Mouse (Mus musculus): ENCODE results near the gene Dnm2.
"Not testable (repeated sequence)": the region's sequence is repeated elsewhere in the genome, so short reads cannot be mapped to it uniquely, and the experiment has no call there.

Gene Dnm2

DNA sequence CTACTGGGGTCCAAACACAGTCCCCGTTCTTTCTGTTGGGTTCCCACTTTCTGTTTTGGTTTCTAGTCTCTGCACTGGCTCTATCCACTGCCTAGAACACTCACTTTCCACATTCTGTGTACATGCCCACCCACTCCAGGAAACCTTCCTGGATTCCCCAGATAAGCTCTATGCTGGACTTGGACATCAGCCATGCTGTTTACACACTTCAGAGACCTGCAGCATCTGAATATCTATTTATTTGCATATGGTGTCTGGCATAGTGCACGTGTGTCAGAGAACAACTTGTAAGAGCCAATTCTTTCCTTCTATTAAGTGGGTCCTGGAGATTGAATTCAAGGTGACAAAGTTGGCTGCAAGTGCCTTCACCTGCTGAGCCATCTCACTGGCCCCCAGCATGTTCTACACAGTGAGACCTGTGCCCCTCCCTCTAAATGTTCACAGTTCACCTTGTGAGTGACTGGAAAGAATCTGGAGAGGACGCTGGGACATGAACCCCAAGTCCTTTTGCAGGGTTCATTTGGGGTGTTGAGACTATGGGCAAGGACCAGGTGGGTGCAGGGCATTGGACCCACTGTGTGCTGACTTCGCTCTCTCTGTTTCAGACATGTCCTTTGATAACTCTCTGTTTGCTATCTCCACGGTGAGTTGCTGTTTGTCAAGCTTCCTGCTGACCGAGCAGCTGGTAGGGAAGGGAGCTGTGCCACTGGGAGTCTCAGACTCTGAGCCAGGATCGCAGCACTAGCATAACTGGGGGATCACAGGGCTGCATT is 115.5 kb downstream of the Dnm2 start:
- no peak for TF ChIP-seq POU5F1 (IDR thresholded peaks at IDR 0.05; ENCODE audit: borderline replicate concordance, low read length)
- TF ChIP-seq NANOG (IDR thresholded peaks at IDR 0.05; ENCODE audit: borderline replicate concordance, low read length): no peak
- TF ChIP-seq CTCF (conservative IDR thresholded peaks at IDR 0.05; ENCODE audit: low read length): no peak
- Histone ChIP-seq H3K4me3 (replicated peaks; ENCODE audit: low read length) (no peak overlapping the region), H3K36me3 (ENCODE audit: insufficient read depth, low read length) (no peaks in the 10 kb centered on the region), H3K9me3 (ENCODE audit: low read length) (no peaks in the 10 kb centered on the region), H3K27me3 (ENCODE audit: insufficient read depth, low read length) (no peaks in the 10 kb centered on the region), H3K4me1 (replicated peaks; ENCODE audit: low read depth, low read length) (peaks cover 34% of the 10 kb centered on the region)

DNA sequence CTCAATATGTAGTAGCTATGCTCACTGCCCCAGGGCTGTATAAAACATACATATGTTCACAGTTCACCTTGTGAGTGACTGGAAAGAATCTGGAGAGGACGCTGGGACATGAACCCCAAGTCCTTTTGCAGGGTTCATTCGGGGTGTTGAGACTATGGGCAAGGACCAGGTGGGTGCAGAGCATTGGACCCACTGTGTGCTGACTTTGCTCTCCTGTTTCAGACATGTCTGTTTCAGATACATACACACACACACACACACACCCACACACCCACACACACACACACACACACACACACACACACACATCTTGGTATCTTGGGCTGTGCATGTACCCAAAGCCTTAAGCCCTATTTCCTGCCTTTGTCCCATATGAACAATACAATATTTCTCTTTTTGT is 117.3 kb downstream of the Dnm2 start:
- H3K27me3 ChIP-seq (ENCODE audit: insufficient read depth, low read length); H3K36me3 ChIP-seq (ENCODE audit: insufficient read depth, low read length); H3K9me3 ChIP-seq (ENCODE audit: low read length); H3K4me3 ChIP-seq (replicated peaks; ENCODE audit: low read length): not testable (repeated sequence)
- peaks cover 27% of the 10 kb centered on the region for H3K4me1 ChIP-seq (replicated peaks; ENCODE audit: low read depth, low read length)

DNA sequence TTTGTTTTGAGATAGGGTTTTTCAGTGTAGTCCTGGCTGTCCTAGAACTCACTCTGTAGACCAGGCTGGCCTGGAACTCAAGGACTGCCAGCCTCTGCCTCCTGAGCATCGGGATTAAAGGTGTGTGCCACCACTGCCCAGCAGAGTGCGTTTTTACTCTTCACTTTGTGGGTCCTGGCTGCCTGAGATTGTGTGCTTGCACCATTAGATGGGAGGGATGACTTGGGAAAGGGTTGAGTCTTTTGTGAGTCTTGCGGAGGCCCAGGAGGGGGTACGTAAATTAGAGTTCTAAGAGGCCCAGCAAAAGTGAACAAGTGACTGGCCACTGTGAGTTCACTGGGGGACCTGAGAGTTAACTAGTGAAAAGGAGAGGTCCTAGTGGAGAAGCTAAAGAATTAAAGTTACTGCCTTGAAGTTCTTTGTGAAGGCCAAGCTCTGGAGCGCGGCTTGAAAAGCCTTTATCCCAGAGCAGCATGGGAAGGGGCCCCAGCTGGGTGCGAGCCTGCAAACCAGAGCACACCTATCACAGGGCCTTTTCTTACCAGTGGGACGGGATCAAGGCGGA is 120.7 kb downstream of the Dnm2 start:
- peaks cover 22% of the 10 kb centered on the region for H3K36me3 ChIP-seq (ENCODE audit: insufficient read depth, low read length)
- TF ChIP-seq NANOG (IDR thresholded peaks at IDR 0.05; ENCODE audit: borderline replicate concordance, low read length) (no peak), CTCF (conservative IDR thresholded peaks at IDR 0.05; ENCODE audit: low read length) (no peak), POU5F1 (IDR thresholded peaks at IDR 0.05; ENCODE audit: borderline replicate concordance, low read length) (no peak)
- peaks cover 43% of the 10 kb centered on the region for H3K4me1 ChIP-seq (replicated peaks; ENCODE audit: low read depth, low read length)
- H3K9me3 ChIP-seq (ENCODE audit: low read length): no peaks in the 10 kb centered on the region
- peak overlapping the region; percentile 93 for H3K4me3 ChIP-seq (replicated peaks; ENCODE audit: low read length)
- H3K27me3 ChIP-seq (ENCODE audit: insufficient read depth, low read length): no peaks in the 10 kb centered on the region

DNA sequence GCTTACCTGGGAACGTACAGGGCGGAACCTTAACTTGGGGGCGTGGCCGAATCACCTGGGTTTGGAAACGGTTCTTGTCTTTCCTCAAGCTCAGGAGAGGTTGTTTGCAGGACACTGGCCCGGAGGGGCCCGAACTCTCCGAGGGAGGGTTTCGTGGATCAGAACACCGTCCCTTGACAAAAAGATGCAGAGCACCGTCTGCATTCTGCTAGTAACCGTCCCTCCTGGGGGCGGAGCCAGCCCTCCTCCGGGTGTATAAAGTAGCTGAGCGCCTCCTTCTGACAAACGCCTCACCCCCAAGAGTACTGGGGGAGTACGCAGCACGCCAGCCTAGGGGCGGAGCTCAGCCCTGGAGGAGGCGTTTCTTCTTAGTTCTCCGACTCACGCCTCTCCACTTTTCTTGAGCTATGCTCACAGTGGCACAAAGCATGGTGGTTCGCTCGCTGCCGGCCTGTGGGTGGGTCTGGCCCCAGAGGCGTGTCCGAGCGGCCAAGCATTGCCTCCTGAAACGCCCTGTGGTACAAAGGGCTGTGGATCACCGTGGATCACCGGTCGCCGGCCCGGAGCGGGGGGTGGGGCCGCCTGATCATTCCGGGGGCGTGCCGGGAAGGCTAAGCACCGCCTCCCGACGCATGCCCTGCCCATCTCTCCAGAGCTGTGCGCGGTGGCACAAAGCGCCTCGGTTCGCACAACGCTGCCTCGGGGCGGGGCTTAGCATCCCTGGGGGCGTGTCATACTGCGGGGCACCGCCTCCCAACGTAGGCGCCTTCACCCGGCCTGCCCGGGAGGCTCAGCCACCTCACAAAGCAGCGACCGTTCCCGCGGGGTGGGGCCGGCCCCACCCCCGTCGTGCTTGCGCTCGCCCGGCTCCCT is 121.4 kb downstream of the Dnm2 start:
- H3K27me3 ChIP-seq (ENCODE audit: insufficient read depth, low read length): no peaks in the 10 kb centered on the region
- H3K9me3 ChIP-seq (ENCODE audit: low read length): no peaks in the 10 kb centered on the region
- H3K4me3 ChIP-seq (replicated peaks; ENCODE audit: low read length): peak overlapping the region; percentile 93
- TF ChIP-seq POU5F1 (IDR thresholded peaks at IDR 0.05; ENCODE audit: borderline replicate concordance, low read length) (no peak), CTCF (conservative IDR thresholded peaks at IDR 0.05; ENCODE audit: low read length) (no peak), NANOG (IDR thresholded peaks at IDR 0.05; ENCODE audit: borderline replicate concordance, low read length) (no peak)
- H3K36me3 ChIP-seq (ENCODE audit: insufficient read depth, low read length): peaks cover 29% of the 10 kb centered on the region
- H3K4me1 ChIP-seq (replicated peaks; ENCODE audit: low read depth, low read length): peaks cover 50% of the 10 kb centered on the region

DNA sequence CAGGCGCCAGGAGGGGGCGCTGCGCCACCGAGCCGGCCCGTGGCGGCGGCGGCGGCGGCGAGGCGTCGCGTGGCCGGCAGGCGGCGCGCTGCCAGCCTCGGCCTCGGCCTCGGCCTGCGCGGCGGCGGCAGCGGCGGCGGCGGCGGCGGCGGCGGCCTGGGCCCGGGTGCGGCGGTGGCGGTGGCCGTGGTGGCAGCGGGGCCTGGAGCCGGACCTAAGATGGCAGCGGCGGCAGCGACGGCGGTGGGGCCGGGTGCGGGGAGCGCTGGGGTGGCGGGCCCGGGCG is 122.0 kb downstream of the Dnm2 start, which contains the start of gene Carm1:
TSS of gene Carm1 (plus strand) at position 106 of the 286 bp plus-strand sequence.
- Histone ChIP-seq H3K4me3 (replicated peaks; ENCODE audit: low read length) (peak within 1 kb of the TSS; percentile 93), H3K27me3 (ENCODE audit: insufficient read depth, low read length) (no peaks in the 10 kb centered on the region), H3K4me1 (replicated peaks; ENCODE audit: low read depth, low read length) (peaks cover 56% of the 10 kb centered on the region), H3K36me3 (ENCODE audit: insufficient read depth, low read length) (peaks cover 35% of the 10 kb centered on the region), H3K9me3 (ENCODE audit: low read length) (no peaks in the 10 kb centered on the region)
- TF ChIP-seq NANOG (IDR thresholded peaks at IDR 0.05; ENCODE audit: borderline replicate concordance, low read length): no peak
- TF ChIP-seq POU5F1 (IDR thresholded peaks at IDR 0.05; ENCODE audit: borderline replicate concordance, low read length): no peak
- TF ChIP-seq CTCF (conservative IDR thresholded peaks at IDR 0.05; ENCODE audit: low read length): no peak

DNA sequence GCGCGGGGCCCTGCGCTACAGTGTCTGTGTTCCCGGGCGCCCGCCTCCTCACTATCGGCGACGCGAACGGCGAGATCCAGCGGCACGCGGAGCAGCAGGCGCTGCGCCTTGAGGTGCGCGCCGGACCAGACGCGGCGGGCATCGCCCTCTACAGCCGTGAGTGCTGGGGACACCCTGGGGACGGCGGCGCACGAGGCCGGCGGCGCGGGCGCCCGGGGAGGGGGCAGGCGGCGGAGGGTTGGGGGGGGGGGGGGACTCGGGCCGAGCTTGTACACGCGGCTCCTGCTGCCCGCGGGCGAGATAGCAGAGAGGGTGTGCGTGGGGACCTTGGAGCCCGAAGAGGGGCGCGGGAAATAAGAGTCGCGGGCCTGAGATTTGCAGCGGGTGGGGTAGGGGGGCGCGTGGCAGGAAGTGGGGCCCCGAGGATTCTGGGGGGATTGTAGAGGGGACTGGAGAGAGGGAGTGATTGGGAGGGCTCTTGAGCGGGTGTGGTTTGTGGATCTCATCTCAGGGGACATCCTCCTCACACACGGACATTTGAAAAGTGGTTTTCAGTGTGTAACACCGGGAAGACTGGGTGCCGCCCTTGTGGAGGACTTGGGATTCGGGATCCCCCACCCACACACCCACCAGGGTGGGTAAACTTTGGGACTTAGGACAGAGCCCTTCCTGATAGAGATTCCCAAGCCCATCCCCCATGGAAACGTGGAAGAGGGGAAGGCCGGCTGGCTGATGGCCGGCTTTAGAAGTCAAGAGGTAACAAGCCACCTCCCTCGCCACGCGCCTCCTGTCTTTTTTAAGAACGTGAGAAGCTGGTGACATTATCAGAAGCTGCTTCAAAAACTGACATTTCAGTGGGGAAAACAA is 122.6 kb downstream of the Dnm2 start:
- Histone ChIP-seq H3K27me3 (ENCODE audit: insufficient read depth, low read length) (no peaks in the 10 kb centered on the region), H3K9me3 (ENCODE audit: low read length) (no peaks in the 10 kb centered on the region), H3K4me1 (replicated peaks; ENCODE audit: low read depth, low read length) (peaks cover 62% of the 10 kb centered on the region), H3K4me3 (replicated peaks; ENCODE audit: low read length) (peak overlapping the region; percentile 88), H3K36me3 (ENCODE audit: insufficient read depth, low read length) (peaks cover 41% of the 10 kb centered on the region)
- no peak for TF ChIP-seq CTCF (conservative IDR thresholded peaks at IDR 0.05; ENCODE audit: low read length)
- no peak for TF ChIP-seq NANOG (IDR thresholded peaks at IDR 0.05; ENCODE audit: borderline replicate concordance, low read length)
- no peak for TF ChIP-seq POU5F1 (IDR thresholded peaks at IDR 0.05; ENCODE audit: borderline replicate concordance, low read length)

DNA sequence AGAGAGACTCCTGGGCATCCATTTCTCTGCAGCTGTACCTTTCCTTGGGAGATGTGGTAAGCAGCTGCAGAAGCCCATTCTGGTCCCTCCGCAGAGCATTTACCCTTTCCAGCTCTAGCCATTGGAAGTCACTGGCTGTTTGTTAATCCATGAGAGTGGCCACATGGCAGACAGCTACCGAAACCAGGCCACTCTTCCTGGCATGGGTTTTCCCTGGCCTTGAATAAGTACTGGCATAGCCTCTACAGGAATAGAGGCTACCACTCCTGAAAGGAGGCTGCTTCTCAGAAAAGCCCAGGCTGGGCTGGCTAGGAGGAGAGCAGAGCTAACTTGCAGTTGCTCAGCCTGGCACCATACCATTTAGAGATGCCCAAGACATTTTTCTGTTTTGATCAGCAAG is 126.3 kb downstream of the Dnm2 start:
- TF ChIP-seq CTCF (conservative IDR thresholded peaks at IDR 0.05; ENCODE audit: low read length) (no peak), POU5F1 (IDR thresholded peaks at IDR 0.05; ENCODE audit: borderline replicate concordance, low read length) (no peak), NANOG (IDR thresholded peaks at IDR 0.05; ENCODE audit: borderline replicate concordance, low read length) (no peak)
- H3K4me1 ChIP-seq (replicated peaks; ENCODE audit: low read depth, low read length): peaks cover 79% of the 10 kb centered on the region
- H3K9me3 ChIP-seq (ENCODE audit: low read length): no peaks in the 10 kb centered on the region
- H3K27me3 ChIP-seq (ENCODE audit: insufficient read depth, low read length): no peaks in the 10 kb centered on the region
- H3K36me3 ChIP-seq (ENCODE audit: insufficient read depth, low read length): peaks cover 68% of the 10 kb centered on the region
- H3K4me3 ChIP-seq (replicated peaks; ENCODE audit: low read length): 0 out of 2 replicates have a peak overlapping the region, but pooled peaks have one; percentile 0

Data from E14TG2a.4 (cell line).